In the genomic region with DNA sequence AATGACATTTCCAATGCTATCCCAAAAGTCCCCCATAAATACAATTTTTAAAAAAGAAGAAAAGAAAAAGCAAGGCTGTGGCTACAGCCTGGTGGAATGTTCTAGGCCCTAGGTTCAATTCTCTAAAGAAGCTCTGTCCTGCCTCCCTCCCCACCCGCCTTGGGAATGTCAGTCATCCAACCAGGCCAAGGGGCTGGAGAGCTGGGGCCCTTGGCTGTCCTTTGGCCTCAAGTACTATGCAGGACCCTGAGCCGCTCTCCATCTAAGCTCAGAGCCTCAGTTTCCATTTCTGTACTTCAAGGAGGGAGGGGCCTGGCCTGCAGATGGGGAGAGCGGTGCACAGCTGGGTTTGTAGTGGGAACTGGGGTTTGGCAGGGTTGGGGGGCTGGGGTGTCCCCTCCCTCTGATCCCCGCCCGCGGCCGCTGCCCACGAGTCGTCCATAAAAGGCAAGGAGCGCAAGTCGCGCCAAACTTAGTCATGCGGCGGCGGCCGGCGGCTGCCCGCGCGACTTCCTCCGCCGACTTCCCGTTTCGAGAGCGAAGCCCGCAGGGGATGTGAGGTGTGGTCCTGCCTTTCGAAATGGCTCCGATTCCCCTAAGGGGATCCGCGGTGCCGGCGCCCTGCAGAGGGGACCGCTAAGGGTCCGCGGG, we compare ENCODE assay signal across 1 mouse cellular context.
A peak's percentile ranks its signal among the peaks of the same experiment; 100 is the strongest.
TF ChIP-seq lines count a peak whose summit lies in the region.

No protein-coding gene starts in this region.

TF ChIP-seq in CH12.LX, 34 proteins besides CTCF, POLR2A, EP300 and RAD21 (continued from another document):
- no peak for TF ChIP-seq CHD1 (IDR thresholded peaks at IDR 0.05; ENCODE audit: low read depth, low read length)
- TF ChIP-seq KAT2A (IDR thresholded peaks at IDR 0.05; ENCODE audit: insufficient replicate concordance, low read length) = no peak
- TF ChIP-seq JUND (conservative IDR thresholded peaks at IDR 0.05; ENCODE audit: low read depth, low read length) = no peak
- TF ChIP-seq ZNF384 (IDR thresholded peaks at IDR 0.05; ENCODE audit: low read depth, low read length) = no peak
- TF ChIP-seq ELF1 (IDR thresholded peaks at IDR 0.05; ENCODE audit: low read depth, low read length) = peak; percentile 73
- peak; percentile 72; the same call in 1 of the 2 replicates for TF ChIP-seq MAX (IDR thresholded peaks at IDR 0.05; ENCODE audit: low read length)
- TF ChIP-seq GABPA (IDR thresholded peaks at IDR 0.05; ENCODE audit: insufficient replicate concordance, low read depth, low read length) = no peak
- TF ChIP-seq ZC3H11A (IDR thresholded peaks at IDR 0.05; ENCODE audit: low read depth, low read length) = no peak
- no peak for TF ChIP-seq JUN (IDR thresholded peaks at IDR 0.05; ENCODE audit: insufficient read depth, low read depth, low read length)
TF ChIP-seq in CH12.LX: peak in this region for 15.
